Mouse (Mus musculus): ENCODE measurements around the gene Hpd. TPM values are rescaled to one million over a fixed set of nuclear protein-coding genes. Genes with fewer than 3 reads are reported as not detected.

Hpd gene
- polyA plus RNA-seq, 1 experiment from 2014 or later: 1.9 TPM

DNA sequence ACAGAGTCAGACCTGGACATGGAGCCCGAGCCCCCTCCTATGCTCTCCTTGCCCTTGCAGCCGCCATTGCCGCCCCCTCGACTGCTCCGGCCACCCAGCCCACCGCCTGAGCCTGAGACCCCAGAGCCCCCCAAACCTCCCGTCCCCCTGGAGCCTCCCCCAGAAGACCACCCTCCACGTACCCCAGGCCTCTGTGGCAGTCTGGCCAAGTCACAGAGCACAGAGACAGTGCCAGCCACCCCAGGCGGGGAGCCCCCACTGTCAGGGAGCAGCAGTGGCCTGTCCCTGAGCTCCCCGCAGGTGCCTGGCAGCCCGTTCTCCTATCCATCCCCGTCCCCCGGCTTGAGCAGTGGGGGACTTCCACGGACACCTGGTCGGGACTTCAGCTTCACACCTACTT, 22.7 kb downstream of the Hpd start:
- no peaks in the 10 kb centered on the region for H3K27me3 ChIP-seq (replicated peaks; ENCODE audit: control insufficient read depth, insufficient read depth, low read length)
- no peak for DNase-seq (ENCODE audit: low spot score)
- no peak overlapping the region for H3K4me2 ChIP-seq (ENCODE audit: low read length)
- H3K9me3 ChIP-seq (ENCODE audit: control insufficient read depth, low read length): no peaks in the 10 kb centered on the region
- ATAC-seq (replicated peaks; ENCODE audit: low FRiP score, low TSS enrichment, low read depth): no peak
- H3K9ac ChIP-seq (ENCODE audit: low read length): no peak overlapping the region
- H3K4me1 ChIP-seq (replicated peaks; ENCODE audit: control insufficient read depth, insufficient read depth, low read length): no peaks in the 10 kb centered on the region
- WGBS: 96% methylated on average over 15 of the region's 15 CpGs
- no peak overlapping the region for H3K4me3 ChIP-seq (ENCODE audit: low read depth, low read length)
- H3K27ac ChIP-seq (ENCODE audit: low read depth): no peak overlapping the region
- H3K36me3 ChIP-seq (ENCODE audit: control insufficient read depth, insufficient read depth, low read length): peaks cover 90% of the 10 kb centered on the region

DNA sequence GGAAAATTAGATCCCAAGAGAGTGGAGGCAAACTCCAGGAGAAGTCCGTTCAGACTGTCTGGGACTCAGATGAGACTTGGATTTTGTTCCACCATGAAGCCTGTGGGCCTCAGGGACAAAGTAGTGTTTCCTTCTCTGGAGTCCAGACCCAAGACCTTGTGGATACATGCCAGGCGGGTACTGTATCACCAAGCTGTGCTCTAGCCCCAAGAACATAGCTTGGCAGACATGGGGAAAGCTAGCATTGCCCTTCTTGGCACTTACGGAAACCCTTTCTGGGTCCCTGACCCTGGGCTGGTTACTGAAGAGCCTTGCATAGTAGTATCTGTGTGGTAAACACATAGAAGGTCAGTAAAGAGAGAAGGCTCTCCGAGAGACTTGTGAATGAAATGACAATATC, 23.1 kb downstream of the Hpd start:
- Histone ChIP-seq H3K9ac (ENCODE audit: low read length) (no peak overlapping the region), H3K36me3 (ENCODE audit: control insufficient read depth, insufficient read depth, low read length) (peaks cover 91% of the 10 kb centered on the region), H3K4me2 (ENCODE audit: low read length) (no peak overlapping the region), H3K4me3 (ENCODE audit: low read depth, low read length) (no peak overlapping the region), H3K9me3 (ENCODE audit: control insufficient read depth, low read length) (no peaks in the 10 kb centered on the region), H3K27ac (ENCODE audit: low read depth) (no peak overlapping the region), H3K27me3 (replicated peaks; ENCODE audit: control insufficient read depth, insufficient read depth, low read length) (no peaks in the 10 kb centered on the region), H3K4me1 (replicated peaks; ENCODE audit: control insufficient read depth, insufficient read depth, low read length) (no peaks in the 10 kb centered on the region)
- ATAC-seq (replicated peaks; ENCODE audit: low FRiP score, low TSS enrichment, low read depth) (no peak), DNase-seq (ENCODE audit: low spot score) (no peak)
- WGBS: 95% methylated on average over 4 of the region's 4 CpGs

DNA sequence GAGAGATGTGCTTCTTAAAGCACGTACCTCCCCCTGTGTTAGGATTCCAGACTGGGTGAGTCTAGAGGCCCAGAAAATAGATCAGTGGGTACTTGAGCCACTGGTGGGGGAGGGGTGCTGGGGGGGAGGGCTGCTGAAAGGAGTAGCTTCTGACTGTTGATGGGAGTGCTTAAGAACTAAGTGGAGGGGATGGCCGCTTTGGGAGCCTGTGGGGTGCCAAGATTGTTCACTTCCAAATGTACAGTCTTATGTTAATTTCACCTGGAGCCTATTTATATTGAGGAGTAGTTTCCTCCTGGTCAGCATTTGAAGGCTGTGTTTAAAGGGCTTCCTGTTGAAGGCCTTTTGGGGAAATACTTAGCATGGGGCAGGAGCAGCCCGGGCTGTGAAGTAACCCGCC, 24.6 kb downstream of the Hpd start:
- H3K27me3 ChIP-seq (replicated peaks; ENCODE audit: control insufficient read depth, insufficient read depth, low read length): no peaks in the 10 kb centered on the region
- no peaks in the 10 kb centered on the region for H3K4me1 ChIP-seq (replicated peaks; ENCODE audit: control insufficient read depth, insufficient read depth, low read length)
- ATAC-seq (replicated peaks; ENCODE audit: low FRiP score, low TSS enrichment, low read depth): no peak
- no peak overlapping the region for H3K27ac ChIP-seq (ENCODE audit: low read depth)
- no peak overlapping the region for H3K9ac ChIP-seq (ENCODE audit: low read length)
- no peak for DNase-seq (ENCODE audit: low spot score)
- H3K4me3 ChIP-seq (ENCODE audit: low read depth, low read length): no peak overlapping the region
- 92% methylated on average over 4 of the region's 4 CpGs for WGBS
- H3K36me3 ChIP-seq (ENCODE audit: control insufficient read depth, insufficient read depth, low read length): peaks cover 91% of the 10 kb centered on the region
- H3K4me2 ChIP-seq (ENCODE audit: low read length): no peak overlapping the region
- no peaks in the 10 kb centered on the region for H3K9me3 ChIP-seq (ENCODE audit: control insufficient read depth, low read length)

DNA sequence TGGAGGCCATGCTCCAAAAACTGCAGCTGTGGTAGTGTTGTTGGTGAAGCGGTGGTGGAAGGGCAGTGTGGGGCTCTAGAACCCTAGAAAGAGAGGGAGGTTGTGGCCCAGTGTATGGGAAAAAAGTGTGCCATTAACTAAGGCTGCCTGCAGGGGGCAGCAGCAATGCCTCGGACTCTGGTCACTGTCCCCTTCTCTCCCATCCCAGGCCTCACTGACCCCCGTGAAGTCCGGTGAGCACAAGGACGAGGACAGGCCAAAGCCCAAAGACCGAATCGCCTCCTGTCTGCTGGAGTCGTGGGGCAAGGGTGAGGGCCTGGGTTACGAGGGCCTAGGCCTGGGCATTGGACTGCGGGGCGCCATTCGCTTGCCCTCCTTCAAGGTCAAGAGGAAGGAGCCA, 25.8 kb downstream of the Hpd start:
- H3K27me3 ChIP-seq (replicated peaks; ENCODE audit: control insufficient read depth, insufficient read depth, low read length): no peaks in the 10 kb centered on the region
- 88% methylated on average over 12 of the region's 12 CpGs for WGBS
- H3K9me3 ChIP-seq (ENCODE audit: control insufficient read depth, low read length): no peaks in the 10 kb centered on the region
- no peaks in the 10 kb centered on the region for H3K4me1 ChIP-seq (replicated peaks; ENCODE audit: control insufficient read depth, insufficient read depth, low read length)
- H3K4me3 ChIP-seq (ENCODE audit: low read depth, low read length): no peak overlapping the region
- H3K9ac ChIP-seq (ENCODE audit: low read length): no peak overlapping the region
- peaks cover 89% of the 10 kb centered on the region for H3K36me3 ChIP-seq (ENCODE audit: control insufficient read depth, insufficient read depth, low read length)
- no peak overlapping the region for H3K4me2 ChIP-seq (ENCODE audit: low read length)
- ATAC-seq (replicated peaks; ENCODE audit: low FRiP score, low TSS enrichment, low read depth): no peak
- no peak for DNase-seq (ENCODE audit: low spot score)
- no peak overlapping the region for H3K27ac ChIP-seq (ENCODE audit: low read depth)

DNA sequence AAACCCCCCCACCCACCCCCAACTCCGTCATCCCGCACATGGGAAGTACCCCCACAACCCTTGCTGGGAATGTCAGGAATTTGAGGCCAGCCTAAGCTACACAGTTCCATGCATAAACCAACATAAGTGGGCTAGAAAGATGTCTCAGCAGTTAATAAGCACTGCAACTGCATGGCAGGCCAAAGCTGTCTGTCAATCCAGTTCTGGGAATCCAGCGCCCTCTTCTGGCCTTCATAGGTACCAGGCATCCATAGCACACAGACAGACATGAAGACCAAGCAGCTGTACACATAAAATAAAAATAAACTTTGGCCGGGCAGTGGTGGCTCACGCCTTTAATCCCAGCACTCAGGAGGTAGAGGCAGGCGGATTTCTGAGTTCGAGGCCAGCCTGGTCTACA, 27.1 kb downstream of the Hpd start:
- H3K36me3 ChIP-seq (ENCODE audit: control insufficient read depth, insufficient read depth, low read length): peaks cover 81% of the 10 kb centered on the region
- DNase-seq (ENCODE audit: low spot score): peak; percentile 66
- no peak overlapping the region for H3K9ac ChIP-seq (ENCODE audit: low read length)

DNA sequence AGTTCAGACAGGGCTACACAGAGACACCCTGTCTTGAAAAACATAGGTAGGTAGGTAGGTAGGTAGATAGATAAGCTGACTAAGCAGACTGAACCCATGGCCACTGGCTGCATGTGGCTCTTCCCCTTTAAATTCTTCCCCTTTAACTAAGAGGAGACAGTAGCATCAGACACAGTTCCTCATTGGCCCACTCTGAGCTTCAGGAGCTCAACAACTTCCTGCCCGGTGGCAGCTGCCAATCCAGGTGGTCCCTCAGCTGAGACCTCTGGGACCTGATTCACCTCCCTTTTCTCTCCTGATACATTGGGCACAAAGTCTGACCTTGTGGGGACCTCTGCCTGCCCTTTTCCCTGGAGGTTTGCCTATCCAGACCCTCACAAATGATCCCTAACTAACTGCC, 29.6 kb downstream of the Hpd start:
- ATAC-seq (replicated peaks; ENCODE audit: low FRiP score, low TSS enrichment, low read depth) (no peak), DNase-seq (ENCODE audit: low spot score) (no peak)
- WGBS: 80% methylated on average over 1 of the region's 1 CpGs
- Histone ChIP-seq H3K36me3 (ENCODE audit: control insufficient read depth, insufficient read depth, low read length) (peaks cover 68% of the 10 kb centered on the region), H3K9me3 (ENCODE audit: control insufficient read depth, low read length) (no peaks in the 10 kb centered on the region), H3K4me3 (ENCODE audit: low read depth, low read length) (no peak overlapping the region), H3K4me1 (replicated peaks; ENCODE audit: control insufficient read depth, insufficient read depth, low read length) (peaks cover 28% of the 10 kb centered on the region), H3K27me3 (replicated peaks; ENCODE audit: control insufficient read depth, insufficient read depth, low read length) (no peaks in the 10 kb centered on the region), H3K27ac (ENCODE audit: low read depth) (no peak overlapping the region), H3K4me2 (ENCODE audit: low read length) (no peak overlapping the region), H3K9ac (ENCODE audit: low read length) (no peak overlapping the region)

More for the DNA sequence above, 27.1 kb downstream of the Hpd start:
- no peak overlapping the region for H3K4me3 ChIP-seq (ENCODE audit: low read depth, low read length)
- WGBS: 57% methylated on average over 7 of the region's 7 CpGs
- H3K4me1 ChIP-seq (replicated peaks; ENCODE audit: control insufficient read depth, insufficient read depth, low read length): peaks cover 13% of the 10 kb centered on the region
- no peaks in the 10 kb centered on the region for H3K9me3 ChIP-seq (ENCODE audit: control insufficient read depth, low read length)
- H3K4me2 ChIP-seq (ENCODE audit: low read length): no peak overlapping the region
- no peak; the same call in 1 of the 2 replicates for ATAC-seq (replicated peaks; ENCODE audit: low FRiP score, low TSS enrichment, low read depth)
- no peaks in the 10 kb centered on the region for H3K27me3 ChIP-seq (replicated peaks; ENCODE audit: control insufficient read depth, insufficient read depth, low read length)
- H3K27ac ChIP-seq (ENCODE audit: low read depth): no peak overlapping the region

DNA sequence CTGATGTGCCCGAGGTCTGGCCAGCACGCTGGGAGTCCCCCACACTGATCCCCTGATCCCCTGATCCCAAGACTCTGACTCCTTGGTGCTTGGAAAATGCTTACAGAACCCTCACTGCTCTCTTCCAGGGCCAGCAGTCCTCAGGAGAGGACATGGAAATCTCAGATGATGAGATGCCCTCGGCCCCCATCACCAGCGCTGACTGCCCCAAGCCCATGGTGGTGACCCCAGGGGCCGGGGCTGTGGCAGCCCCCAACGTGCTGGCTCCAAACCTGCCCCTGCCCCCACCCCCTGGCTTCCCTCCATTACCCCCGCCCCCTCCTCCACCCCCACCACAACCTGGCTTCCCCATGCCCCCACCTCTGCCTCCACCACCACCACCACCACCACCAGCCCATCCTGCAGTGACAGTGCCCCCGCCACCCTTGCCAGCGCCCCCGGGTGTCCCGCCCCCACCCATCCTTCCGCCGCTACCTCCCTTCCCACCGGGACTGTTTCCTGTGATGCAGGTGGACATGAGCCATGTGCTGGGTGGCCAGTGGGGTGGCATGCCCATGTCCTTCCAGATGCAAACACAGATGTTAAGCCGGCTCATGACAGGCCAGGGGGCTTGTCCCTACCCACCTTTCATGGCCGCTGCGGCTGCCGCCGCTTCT, 30.7 kb downstream of the Hpd start:
- no peak overlapping the region; the same call in 1 of the 2 replicates for H3K4me2 ChIP-seq (ENCODE audit: low read length)
- H3K36me3 ChIP-seq (ENCODE audit: control insufficient read depth, insufficient read depth, low read length): peaks cover 68% of the 10 kb centered on the region
- H3K27ac ChIP-seq (ENCODE audit: low read depth): no peak overlapping the region
- no peak overlapping the region for H3K4me3 ChIP-seq (ENCODE audit: low read depth, low read length)
- 95% methylated on average over 19 of the region's 19 CpGs for WGBS
- H3K4me1 ChIP-seq (replicated peaks; ENCODE audit: control insufficient read depth, insufficient read depth, low read length): peaks cover 28% of the 10 kb centered on the region
- ATAC-seq (replicated peaks; ENCODE audit: low FRiP score, low TSS enrichment, low read depth): no peak
- no peak overlapping the region for H3K9ac ChIP-seq (ENCODE audit: low read length)
- DNase-seq (ENCODE audit: low spot score): no peak
- H3K9me3 ChIP-seq (ENCODE audit: control insufficient read depth, low read length): no peaks in the 10 kb centered on the region
- no peaks in the 10 kb centered on the region for H3K27me3 ChIP-seq (replicated peaks; ENCODE audit: control insufficient read depth, insufficient read depth, low read length)

DNA sequence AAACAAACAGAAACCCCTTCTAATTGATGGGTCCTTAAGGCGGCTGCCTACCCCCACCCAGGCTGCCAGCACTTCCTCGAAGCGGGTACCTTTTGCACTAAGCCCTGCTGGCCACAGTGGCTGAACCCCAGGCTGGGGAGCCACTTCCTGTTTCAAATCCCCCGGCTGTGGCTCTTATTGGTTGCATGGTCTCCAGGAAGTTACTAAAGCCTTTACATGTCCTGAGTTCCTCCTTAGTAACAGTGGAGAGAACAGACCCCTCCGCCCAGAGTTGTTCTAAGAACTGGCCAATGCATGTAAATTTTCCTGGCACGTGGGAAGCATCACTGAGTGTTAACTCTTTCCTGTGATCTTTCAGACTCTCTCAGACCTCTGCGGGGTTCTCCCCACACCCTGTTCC, 31.4 kb downstream of the Hpd start:
- Histone ChIP-seq H3K9me3 (ENCODE audit: control insufficient read depth, low read length) (no peaks in the 10 kb centered on the region), H3K27ac (ENCODE audit: low read depth) (no peak overlapping the region), H3K9ac (ENCODE audit: low read length) (no peak overlapping the region), H3K36me3 (ENCODE audit: control insufficient read depth, insufficient read depth, low read length) (peaks cover 70% of the 10 kb centered on the region), H3K4me3 (ENCODE audit: low read depth, low read length) (no peak overlapping the region), H3K4me1 (replicated peaks; ENCODE audit: control insufficient read depth, insufficient read depth, low read length) (peaks cover 28% of the 10 kb centered on the region), H3K27me3 (replicated peaks; ENCODE audit: control insufficient read depth, insufficient read depth, low read length) (no peaks in the 10 kb centered on the region), H3K4me2 (ENCODE audit: low read length) (peak overlapping the region; percentile 44)
- DNase-seq (ENCODE audit: low spot score) (peak; percentile 66), ATAC-seq (replicated peaks; ENCODE audit: low FRiP score, low TSS enrichment, low read depth) (no peak)
- WGBS: 24% methylated on average over 7 of the region's 7 CpGs

DNA sequence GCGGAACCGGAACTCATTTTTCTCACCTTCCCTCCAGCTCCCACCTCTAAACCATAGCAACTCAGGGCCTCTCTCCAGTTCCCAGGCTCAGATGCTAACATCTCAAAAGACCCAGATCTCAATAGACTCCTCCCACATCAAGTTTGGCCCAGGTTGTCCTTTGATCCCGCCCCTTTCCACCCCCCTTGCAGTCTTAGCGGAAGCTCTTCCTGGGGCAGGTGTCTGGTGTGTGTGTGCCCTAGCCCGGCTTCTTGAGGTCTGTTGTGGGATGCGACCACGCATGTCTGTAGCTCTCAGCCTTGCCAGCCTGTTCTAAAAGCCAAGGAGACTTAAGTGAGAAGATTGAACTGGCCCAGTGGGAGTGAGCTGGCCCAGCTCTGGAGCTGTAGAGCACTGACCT, 31.9 kb downstream of the Hpd start:
- ATAC-seq (replicated peaks; ENCODE audit: low FRiP score, low TSS enrichment, low read depth) (0 out of 2 replicates have a peak, but pooled peaks have one; percentile 4), DNase-seq (ENCODE audit: low spot score) (no peak)
- no peak overlapping the region for H3K27ac ChIP-seq (ENCODE audit: low read depth)
- peaks cover 67% of the 10 kb centered on the region for H3K36me3 ChIP-seq (ENCODE audit: control insufficient read depth, insufficient read depth, low read length)
- H3K9me3 ChIP-seq (ENCODE audit: control insufficient read depth, low read length): no peaks in the 10 kb centered on the region
- no peak overlapping the region for H3K9ac ChIP-seq (ENCODE audit: low read length)
- 25% methylated on average over 7 of the region's 7 CpGs for WGBS
- peaks cover 30% of the 10 kb centered on the region for H3K4me1 ChIP-seq (replicated peaks; ENCODE audit: control insufficient read depth, insufficient read depth, low read length)
- H3K4me3 ChIP-seq (ENCODE audit: low read depth, low read length): peak overlapping the region; percentile 22; the same call in 1 of the 2 replicates
- H3K27me3 ChIP-seq (replicated peaks; ENCODE audit: control insufficient read depth, insufficient read depth, low read length): no peaks in the 10 kb centered on the region
- peak overlapping the region; percentile 44 for H3K4me2 ChIP-seq (ENCODE audit: low read length)
